Mouse (Mus musculus) forebrain, embryonic 14.5 days (tissue): Measurements from ENCODE around the gene Hexim1. TPM values are rescaled to one million over a fixed set of nuclear protein-coding genes. Genes with fewer than 3 reads are reported as not detected.

Experiments
- ATAC-seq: fragments of 200-750 bp; cut with Nextera tagmentation; 2 replicates; pipeline ENCODE4 v1.8.0; 2017; ENCODE audit warnings: mild to moderate bottlenecking, moderate library complexity
- DNase-seq: peaks from one replicate; pipeline ENCODE4 v3.0.0-alpha.2; 2015; ENCODE audit warnings: low spot score
- H3K27ac ChIP-seq: fragments of 300-500 bp; sonication (generic); 2 replicates; pipeline ENCODE4 v1.5.1; 2014; ENCODE audit warnings: low read depth, mild to moderate bottlenecking, control low read depth, low read length, moderate library complexity
- H3K27me3 ChIP-seq: fragments of 300-500 bp; sonication (generic); replicated peaks from 2 replicates; pipeline ENCODE4 v1.6.1; 2014; ENCODE audit warnings: low read length, control low read depth, mixed read lengths; ENCODE audit not compliant: control insufficient read depth, insufficient read depth
- H3K36me3 ChIP-seq: fragments of 300-500 bp; sonication (generic); 2 replicates; pipeline ENCODE4 v1.6.1; 2014; ENCODE audit warnings: low read length, control low read depth; ENCODE audit not compliant: control insufficient read depth, insufficient read depth
- H3K4me1 ChIP-seq: fragments of 300-500 bp; sonication (generic); 2 replicates; pipeline ENCODE4 v1.6.1; 2014; ENCODE audit warnings: antibody characterized with exemption, low read length, control low read depth; ENCODE audit not compliant: control insufficient read depth, insufficient read depth
- H3K4me2 ChIP-seq: fragments of 300-500 bp; sonication (generic); 2 replicates; pipeline ENCODE4 v1.6.1; 2014; ENCODE audit warnings: mild to moderate bottlenecking, control low read depth, low read length
- H3K4me3 ChIP-seq: fragments of 300-500 bp; sonication (generic); 2 replicates; pipeline ENCODE4 v1.5.1; 2014; ENCODE audit warnings: low read depth, low read length, control low read depth
- H3K9ac ChIP-seq: fragments of 300-500 bp; sonication (generic); 2 replicates; pipeline ENCODE4 v1.6.1; 2014; ENCODE audit warnings: mild to moderate bottlenecking, low read length, control low read depth, moderate library complexity
- H3K9me3 ChIP-seq: fragments of 300-500 bp; sonication (generic); replicated peaks from 2 replicates; pipeline ENCODE4 v1.6.1; 2016; ENCODE audit warnings: low read length, control low read depth, mixed read lengths; ENCODE audit not compliant: control insufficient read depth
- WGBS: fragments of 180-500 bp; shearing (Covaris S2); extraction: QIAGEN DNeasy Blood & Tissue Kit; methylation state at CpG from one replicate; pipeline ENCODE4 v1.1.7; 2014; 5-methylcytosine and 5-hydroxymethylcytosine counted together
- polyA plus RNA-seq: library from polyadenylated mRNA; unstranded; fragments of >200 nt; fragmentation: Nextera tagmentation; extraction: Ambion mirVana; gene quantifications from 2 replicates; pipeline ENCODE4 v1.2.1, GENCODE M21; 2014

The Hexim1 gene
- polyA plus RNA-seq, 1 experiment from 2014 or later, result 4.8 TPM

GRCm38 (mm10) chr11:103112552-103112912 is 3.5 kb upstream of the Hexim1 start:
- peak overlapping the region; percentile 17 for H3K4me3 ChIP-seq

GRCm38 (mm10) chr11:103113005-103113404 is 3.0 kb upstream of the Hexim1 start:
- H3K27ac ChIP-seq, result no peak overlapping the region
- no peaks in the 10 kb centered on the region for H3K9me3 ChIP-seq
- DNase-seq (no peak), ATAC-seq (no peak)
- 0 out of 2 replicates have a peak overlapping the region, but pooled peaks have one; percentile 48 for H3K4me2 ChIP-seq
- H3K4me3 ChIP-seq, result no peak overlapping the region
- no peak overlapping the region for H3K9ac ChIP-seq
- H3K27me3 ChIP-seq, result peaks cover 22% of the 10 kb centered on the region
- H3K4me1 ChIP-seq, result peaks cover 19% of the 10 kb centered on the region
- H3K36me3 ChIP-seq, result no peaks in the 10 kb centered on the region
- WGBS, result 28% methylated on average over 12 of the region's 12 CpGs

More at GRCm38 (mm10) chr11:103112552-103112912, 3.5 kb upstream of the Hexim1 start:
- Histone ChIP-seq H3K4me2 (peak overlapping the region; percentile 48), H3K4me1 (peaks cover 16% of the 10 kb centered on the region), H3K27ac (no peak overlapping the region), H3K9me3 (no peaks in the 10 kb centered on the region), H3K36me3 (no peaks in the 10 kb centered on the region), H3K27me3 (peaks cover 22% of the 10 kb centered on the region), H3K9ac (peak overlapping the region; percentile 18; the same call in 1 of the 2 replicates)
- DNase-seq, result no peak
- 7% methylated on average over 9 of the region's 9 CpGs for WGBS
- no peak for ATAC-seq

DNA sequence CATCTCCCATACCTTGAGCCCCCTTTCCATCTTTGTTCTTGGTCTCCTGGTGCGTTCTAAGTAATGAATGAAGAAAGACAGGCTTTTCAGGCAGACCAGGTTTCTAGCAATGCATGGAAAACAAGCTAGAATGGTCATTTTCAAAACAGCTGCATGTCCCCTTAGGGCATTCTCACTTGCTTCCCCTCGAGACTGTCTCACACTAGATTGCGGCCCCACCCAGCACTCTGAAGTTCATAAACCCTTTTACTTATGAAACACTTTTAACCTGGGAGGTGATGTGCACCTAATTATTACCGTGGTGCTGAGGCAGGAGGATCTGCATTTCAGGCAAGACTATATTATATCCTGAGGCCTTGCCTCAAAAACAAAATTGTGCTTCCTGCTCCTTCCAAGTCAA is 2.3 kb upstream of the Hexim1 start:
- Histone ChIP-seq H3K4me3 (no peak overlapping the region), H3K9me3 (no peaks in the 10 kb centered on the region), H3K4me1 (peaks cover 26% of the 10 kb centered on the region), H3K4me2 (no peak overlapping the region), H3K36me3 (no peaks in the 10 kb centered on the region), H3K27me3 (peaks cover 22% of the 10 kb centered on the region), H3K9ac (no peak overlapping the region), H3K27ac (no peak overlapping the region)
- 76% methylated on average over 4 of the region's 4 CpGs for WGBS
- DNase-seq (no peak), ATAC-seq (no peak)

GRCm38 (mm10) chr11:103114270-103114943 is 1.6 kb upstream of the Hexim1 start:
- no peak for DNase-seq
- H3K4me2 ChIP-seq, result peak overlapping the region; percentile 63
- H3K4me3 ChIP-seq, result peak overlapping the region; percentile 54
- no peaks in the 10 kb centered on the region for H3K9me3 ChIP-seq
- peaks cover 29% of the 10 kb centered on the region for H3K4me1 ChIP-seq
- H3K27me3 ChIP-seq, result peaks cover 22% of the 10 kb centered on the region
- ATAC-seq, result no peak
- 80% methylated on average over 11 of the region's 11 CpGs for WGBS
- H3K9ac ChIP-seq, result peak overlapping the region; percentile 73; the same call in 1 of the 2 replicates
- H3K36me3 ChIP-seq, result no peaks in the 10 kb centered on the region
- H3K27ac ChIP-seq, result no peak overlapping the region

DNA sequence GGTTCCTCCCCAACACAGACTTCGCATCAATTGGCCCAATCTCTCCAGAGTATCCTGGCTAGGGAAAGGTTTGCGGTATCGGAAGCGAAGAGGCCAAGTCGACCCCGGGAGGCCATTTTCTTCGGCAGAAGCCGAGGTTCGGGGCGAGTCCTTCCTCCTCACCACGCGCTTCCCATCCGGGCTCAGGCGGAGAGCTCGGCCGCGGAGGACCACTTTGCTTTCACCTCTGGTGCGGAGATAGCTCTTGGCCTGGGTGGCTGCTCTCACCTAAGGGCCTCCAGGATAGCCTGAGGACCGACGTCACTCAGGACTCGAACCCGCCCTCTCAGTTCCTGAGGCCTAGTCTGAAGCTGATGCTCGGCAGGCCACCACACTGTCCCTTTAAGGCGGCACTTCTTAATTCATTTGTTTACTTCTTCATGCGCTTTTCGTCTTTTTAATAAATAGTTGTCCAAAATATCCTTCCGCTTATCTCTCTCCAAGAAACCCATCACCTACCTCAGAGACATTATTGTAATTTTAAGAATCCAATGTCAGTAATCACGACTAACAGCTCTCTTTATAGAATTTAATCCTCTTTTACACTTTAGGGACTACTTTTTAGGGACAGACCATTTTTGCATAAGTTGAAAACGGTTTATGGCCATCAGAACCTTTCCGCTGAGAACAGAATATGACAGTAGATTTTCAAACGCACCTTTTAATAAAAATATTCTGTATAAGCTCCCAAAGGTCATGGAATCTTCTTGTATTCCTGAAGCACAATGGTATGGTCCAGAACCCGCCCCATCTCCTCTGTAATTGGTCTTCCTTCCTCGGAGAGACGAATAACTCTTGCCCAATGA is 646 bp upstream of the Hexim1 start:
- peak overlapping the region; percentile 54 for H3K4me3 ChIP-seq
- ATAC-seq, result peak; percentile 73
- H3K27me3 ChIP-seq, result peaks cover 22% of the 10 kb centered on the region
- H3K4me2 ChIP-seq, result peak overlapping the region; percentile 63
- no peaks in the 10 kb centered on the region for H3K9me3 ChIP-seq
- peak overlapping the region; percentile 88 for H3K27ac ChIP-seq
- DNase-seq, result peak; percentile 94
- WGBS, result under 1% methylated on average over 34 of the region's 34 CpGs
- no peaks in the 10 kb centered on the region for H3K36me3 ChIP-seq
- H3K4me1 ChIP-seq, result peaks cover 29% of the 10 kb centered on the region
- H3K9ac ChIP-seq, result peak overlapping the region; percentile 73

DNA sequence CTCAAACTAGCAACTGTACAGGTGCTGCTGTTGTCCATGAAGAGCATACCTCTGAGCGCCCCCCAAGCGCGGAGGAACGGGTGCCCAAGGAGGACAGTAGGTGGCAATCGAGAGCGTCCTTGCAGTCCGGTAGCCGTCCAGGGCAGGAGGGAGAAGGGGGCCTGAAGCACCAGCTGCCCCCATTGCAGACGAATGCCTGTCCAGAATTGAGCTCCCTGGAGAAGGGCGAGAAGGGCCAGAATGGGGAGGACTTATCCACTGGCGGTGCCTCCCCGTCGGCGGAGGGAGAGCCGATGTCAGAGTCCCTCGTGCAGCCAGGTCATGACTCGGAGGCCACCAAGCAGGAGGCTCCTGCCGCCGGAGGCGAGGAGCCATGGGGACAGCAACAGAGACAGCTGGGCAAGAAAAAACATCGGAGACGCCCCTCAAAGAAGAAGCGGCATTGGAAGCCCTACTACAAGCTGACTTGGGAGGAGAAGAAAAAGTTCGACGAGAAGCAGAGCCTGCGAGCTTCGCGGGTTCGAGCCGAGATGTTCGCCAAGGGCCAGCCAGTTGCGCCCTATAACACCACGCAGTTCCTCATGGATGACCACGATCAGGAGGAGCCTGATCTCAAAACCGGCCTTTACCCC is 1.0 kb downstream of the Hexim1 start:
- 1% methylated on average over 35 of the region's 35 CpGs for WGBS
- H3K36me3 ChIP-seq, result no peaks in the 10 kb centered on the region
- peak overlapping the region; percentile 76 for H3K9ac ChIP-seq
- peak overlapping the region; percentile 97 for H3K4me2 ChIP-seq
- H3K27me3 ChIP-seq, result peaks cover 16% of the 10 kb centered on the region
- peaks cover 29% of the 10 kb centered on the region for H3K4me1 ChIP-seq
- peak overlapping the region; percentile 87; the same call in 1 of the 2 replicates for H3K27ac ChIP-seq
- peak; percentile 16; the same call in 1 of the 2 replicates for ATAC-seq
- DNase-seq, result peak; percentile 74
- no peaks in the 10 kb centered on the region for H3K9me3 ChIP-seq
- peak overlapping the region; percentile 54 for H3K4me3 ChIP-seq

DNA sequence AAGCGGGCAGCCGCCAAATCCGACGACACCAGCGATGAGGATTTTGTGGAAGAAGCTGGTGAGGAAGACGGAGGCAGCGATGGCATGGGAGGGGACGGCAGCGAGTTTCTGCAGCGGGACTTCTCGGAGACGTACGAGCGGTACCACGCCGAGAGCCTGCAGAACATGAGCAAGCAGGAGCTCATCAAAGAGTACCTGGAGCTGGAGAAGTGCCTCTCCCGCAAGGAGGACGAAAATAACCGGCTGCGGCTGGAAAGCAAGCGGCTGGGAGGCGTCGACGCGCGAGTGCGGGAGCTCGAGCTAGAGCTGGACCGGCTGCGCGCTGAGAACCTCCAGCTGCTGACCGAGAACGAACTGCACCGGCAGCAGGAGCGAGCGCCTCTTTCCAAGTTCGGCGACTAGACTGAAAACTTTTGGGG is 1.6 kb downstream of the Hexim1 start:
- ATAC-seq (no peak), DNase-seq (peak; percentile 63)
- Histone ChIP-seq H3K9ac (peak overlapping the region; percentile 76), H3K27ac (no peak overlapping the region), H3K27me3 (peaks cover 11% of the 10 kb centered on the region), H3K4me1 (peaks cover 24% of the 10 kb centered on the region), H3K9me3 (no peaks in the 10 kb centered on the region), H3K4me3 (peak overlapping the region; percentile 54), H3K36me3 (no peaks in the 10 kb centered on the region), H3K4me2 (peak overlapping the region; percentile 97)
- WGBS, result under 1% methylated on average over 38 of the region's 38 CpGs

- Histone ChIP-seq H3K36me3 (no peaks in the 10 kb centered on the region), H3K4me3 (peak overlapping the region; percentile 54; the same call in 1 of the 2 replicates), H3K27me3 (0 out of 2 replicates have a peak, but pooled peaks cover under 1% of the 10 kb centered on the region), H3K4me1 (peaks cover 22% of the 10 kb centered on the region), H3K9ac (no peak overlapping the region), H3K4me2 (peak overlapping the region; percentile 97), H3K9me3 (no peaks in the 10 kb centered on the region), H3K27ac (no peak overlapping the region)
- WGBS, result 79% methylated on average over 2 of the region's 2 CpGs
- DNase-seq, result no peak
- ATAC-seq, result no peak
These were observed 2.8 kb downstream of the Hexim1 start for GRCm38 (mm10) chr11:103118866-103119265.
